Mouse (Mus musculus) hindbrain, embryonic 10.5 days (tissue): ENCODE measurements around the gene Klhdc10. TPM values are rescaled to one million over a fixed set of nuclear protein-coding genes. Genes with fewer than 3 reads are reported as not detected.

Experiments
- DNase-seq: peaks from one replicate; pipeline ENCODE4 v3.0.0-alpha.2; 2017; ENCODE audit warnings: low spot score
- H3K27ac ChIP-seq: fragments of 300-500 bp; sonication (generic); 2 replicates; pipeline ENCODE4 v1.5.1; 2016; ENCODE audit warnings: mild to moderate bottlenecking, moderate library complexity
- H3K27me3 ChIP-seq: fragments of 300-500 bp; sonication (generic); 2 replicates; pipeline ENCODE4 v1.6.1; 2016; ENCODE audit warnings: mild to moderate bottlenecking; ENCODE audit not compliant: poor library complexity, insufficient read depth, severe bottlenecking
- H3K36me3 ChIP-seq: fragments of 300-500 bp; sonication (generic); 2 replicates; pipeline ENCODE4 v1.6.1; 2016; ENCODE audit warnings: mild to moderate bottlenecking, moderate library complexity
- H3K4me1 ChIP-seq: fragments of 300-500 bp; sonication (generic); replicated peaks from 2 replicates; pipeline ENCODE4 v1.6.1; 2016; ENCODE audit warnings: mild to moderate bottlenecking
- H3K4me3 ChIP-seq: fragments of 300-500 bp; sonication (generic); 2 replicates; pipeline ENCODE4 v1.5.1; 2016; ENCODE audit warnings: mild to moderate bottlenecking, moderate library complexity
- H3K9me3 ChIP-seq: fragments of 300-500 bp; sonication (generic); 2 replicates; pipeline ENCODE4 v1.6.1; 2016; ENCODE audit warnings: mild to moderate bottlenecking, moderate library complexity
- WGBS: fragments of 180-500 bp; shearing (Covaris S2); methylation state at CpG from one replicate; pipeline ENCODE4 v1.1.7; 2016; 5-methylcytosine and 5-hydroxymethylcytosine counted together
- polyA plus RNA-seq: library from polyadenylated mRNA; unstranded; fragments of >200 nt; fragmentation: Nextera tagmentation; extraction: Ambion mirVana; gene quantifications from 2 replicates; pipeline ENCODE4 v1.2.1, GENCODE M21; 2016

Gene Klhdc10
- polyA plus RNA-seq: 26.1 and 29.2 TPM in 2 replicates

DNA sequence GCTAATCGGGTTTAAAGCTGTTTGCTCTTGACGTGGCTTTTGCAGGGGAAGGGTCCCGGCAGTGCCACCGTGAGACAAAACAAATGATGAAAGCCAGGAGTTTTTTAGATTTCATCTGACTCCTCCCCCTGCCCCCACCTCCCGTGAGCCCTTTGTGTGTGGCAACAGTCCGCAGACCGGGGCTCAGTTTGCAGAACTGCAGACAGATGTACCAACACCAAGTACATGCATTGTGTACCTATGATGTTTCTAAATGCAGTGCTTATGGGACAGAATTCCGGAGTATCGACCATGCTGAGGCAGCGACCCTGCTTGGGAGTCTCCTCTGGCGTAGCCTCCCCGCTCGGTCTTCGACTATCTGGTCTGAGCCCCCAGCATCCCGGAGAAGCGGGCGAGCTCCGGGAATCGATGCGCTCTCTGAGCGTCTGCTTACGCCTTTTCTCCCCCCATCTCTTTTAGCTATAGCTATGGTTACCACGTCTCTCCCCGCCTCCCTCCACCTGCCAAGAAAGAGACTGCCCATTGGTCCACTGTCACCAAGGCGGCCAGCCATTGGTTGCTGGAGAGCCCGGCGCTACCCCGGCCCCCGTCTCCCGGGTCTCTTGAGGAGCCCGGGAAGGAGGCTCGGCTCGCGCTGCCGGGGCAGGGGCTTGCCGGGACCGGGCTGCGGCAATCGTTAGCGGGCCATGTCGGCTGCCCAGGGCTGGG, at the start of gene Klhdc10:
TSS of gene Klhdc10 (plus strand) at position 561 of the 708 bp plus-strand sequence.
- H3K36me3 ChIP-seq: 0 out of 2 replicates have a peak, but pooled peaks cover under 1% of the 10 kb centered on the region
- H3K9me3 ChIP-seq: no peaks in the 10 kb centered on the region
- H3K27me3 ChIP-seq: no peaks in the 10 kb centered on the region
- under 1% methylated on average over 41 of the region's 41 CpGs for WGBS
- DNase-seq: peak; percentile 100
- H3K4me3 ChIP-seq: peak within 1 kb of the TSS; percentile 73
- peak within 1 kb of the TSS; percentile 94 for H3K27ac ChIP-seq
- H3K4me1 ChIP-seq: peaks cover 27% of the 10 kb centered on the region

- WGBS: 57% methylated on average over 8 of the region's 8 CpGs
- H3K4me3 ChIP-seq: no peak overlapping the region
- no peaks in the 10 kb centered on the region for H3K9me3 ChIP-seq
- no peaks in the 10 kb centered on the region for H3K36me3 ChIP-seq
- no peak overlapping the region for H3K27ac ChIP-seq
- H3K4me1 ChIP-seq: peaks cover 10% of the 10 kb centered on the region
- no peaks in the 10 kb centered on the region for H3K27me3 ChIP-seq
- no peak for DNase-seq
These were observed 48.9 kb upstream of the Klhdc10 start for GRCm38 (mm10) chr6:30352762-30353161.

DNA sequence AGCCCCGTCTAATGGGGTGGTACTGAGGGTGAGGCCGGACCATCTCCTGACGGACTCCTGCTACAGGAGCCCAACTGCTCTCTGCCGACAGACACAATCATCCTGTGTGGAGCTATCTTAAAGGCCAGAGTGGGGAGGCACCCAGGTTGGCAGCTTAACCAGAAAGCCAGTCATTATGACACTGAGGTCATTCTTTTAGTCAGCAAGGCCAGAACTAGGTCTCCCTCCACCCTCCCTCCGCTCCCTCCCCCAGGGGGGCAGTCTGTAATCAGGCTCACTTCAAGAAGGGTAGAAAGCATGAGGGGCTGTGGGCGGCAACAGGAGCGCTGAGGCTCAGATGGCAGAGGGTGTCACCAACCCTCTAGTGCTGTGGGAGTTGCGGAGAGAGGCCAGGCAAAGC, 48.0 kb upstream of the Klhdc10 start:
- no peak overlapping the region for H3K4me3 ChIP-seq
- whole genome bisulfite sequencing: 75% methylated on average over 8 of the region's 8 CpGs
- H3K9me3 ChIP-seq: no peaks in the 10 kb centered on the region
- H3K27me3 ChIP-seq: no peaks in the 10 kb centered on the region
- H3K4me1 ChIP-seq: peaks cover 10% of the 10 kb centered on the region
- no peaks in the 10 kb centered on the region for H3K36me3 ChIP-seq
- no peak for DNase-seq
- no peak overlapping the region for H3K27ac ChIP-seq

DNA sequence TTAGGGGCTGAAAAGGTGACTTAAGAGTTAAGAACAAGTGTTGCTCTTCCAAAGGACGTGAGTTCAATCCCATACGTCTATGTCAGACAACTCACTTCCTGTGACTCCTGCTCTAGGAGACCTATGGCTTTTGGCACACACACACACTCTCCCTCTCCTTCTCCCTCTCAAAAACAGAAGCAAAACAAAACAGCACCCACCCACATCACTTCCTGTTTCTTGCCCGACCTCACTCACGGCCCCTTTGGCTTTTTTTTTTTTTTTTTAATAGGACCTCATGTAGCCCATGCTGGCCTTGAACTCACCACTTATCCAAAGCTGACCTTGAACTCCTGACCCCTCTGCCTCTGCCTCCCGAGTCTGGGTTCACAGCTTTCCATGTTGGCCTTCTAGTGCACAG, 46.9 kb upstream of the Klhdc10 start:
- no peak overlapping the region for H3K27ac ChIP-seq
- H3K4me3 ChIP-seq: no peak overlapping the region
- no peaks in the 10 kb centered on the region for H3K36me3 ChIP-seq
- 71% methylated on average over 5 of the region's 5 CpGs for WGBS
- H3K4me1 ChIP-seq: peaks cover 10% of the 10 kb centered on the region
- no peak for DNase-seq
- H3K27me3 ChIP-seq: no peaks in the 10 kb centered on the region
- no peaks in the 10 kb centered on the region for H3K9me3 ChIP-seq

GRCm38 (mm10) chr6:30355701-30356100, 46.0 kb upstream of the Klhdc10 start:
- Histone ChIP-seq H3K27me3 (no peaks in the 10 kb centered on the region), H3K4me3 (no peak overlapping the region), H3K9me3 (no peaks in the 10 kb centered on the region), H3K27ac (no peak overlapping the region), H3K4me1 (peaks cover 10% of the 10 kb centered on the region), H3K36me3 (no peaks in the 10 kb centered on the region)
- no peak for DNase-seq
- 88% methylated on average over 8 of the region's 8 CpGs for WGBS

GRCm38 (mm10) chr6:30356161-30356560, 45.5 kb upstream of the Klhdc10 start:
- H3K4me1 ChIP-seq: peaks cover 10% of the 10 kb centered on the region
- no peak overlapping the region for H3K27ac ChIP-seq
- H3K36me3 ChIP-seq: no peaks in the 10 kb centered on the region
- H3K27me3 ChIP-seq: no peaks in the 10 kb centered on the region
- H3K4me3 ChIP-seq: no peak overlapping the region
- 87% methylated on average over 5 of the region's 5 CpGs for WGBS
- DNase-seq: no peak
- no peaks in the 10 kb centered on the region for H3K9me3 ChIP-seq

GRCm38 (mm10) chr6:30356680-30357079, 45.0 kb upstream of the Klhdc10 start:
- Histone ChIP-seq H3K27me3 (no peaks in the 10 kb centered on the region), H3K9me3 (no peaks in the 10 kb centered on the region), H3K27ac (no peak overlapping the region), H3K4me1 (peaks cover 10% of the 10 kb centered on the region), H3K36me3 (0 out of 2 replicates have a peak, but pooled peaks cover under 1% of the 10 kb centered on the region), H3K4me3 (no peak overlapping the region)
- DNase-seq: no peak
- WGBS: 88% methylated on average over 12 of the region's 12 CpGs

- H3K4me1 ChIP-seq: peaks cover 8% of the 10 kb centered on the region
- H3K4me3 ChIP-seq: no peak overlapping the region
- peak; percentile 79 for DNase-seq
- peaks cover 4% of the 10 kb centered on the region; the same call in 1 of the 2 replicates for H3K36me3 ChIP-seq
- WGBS: 25% methylated on average over 9 of the region's 9 CpGs
- no peak overlapping the region for H3K27ac ChIP-seq
- no peaks in the 10 kb centered on the region for H3K27me3 ChIP-seq
- H3K9me3 ChIP-seq: no peaks in the 10 kb centered on the region
These were observed 44.0 kb upstream of the Klhdc10 start for GRCm38 (mm10) chr6:30357561-30358177.

DNA sequence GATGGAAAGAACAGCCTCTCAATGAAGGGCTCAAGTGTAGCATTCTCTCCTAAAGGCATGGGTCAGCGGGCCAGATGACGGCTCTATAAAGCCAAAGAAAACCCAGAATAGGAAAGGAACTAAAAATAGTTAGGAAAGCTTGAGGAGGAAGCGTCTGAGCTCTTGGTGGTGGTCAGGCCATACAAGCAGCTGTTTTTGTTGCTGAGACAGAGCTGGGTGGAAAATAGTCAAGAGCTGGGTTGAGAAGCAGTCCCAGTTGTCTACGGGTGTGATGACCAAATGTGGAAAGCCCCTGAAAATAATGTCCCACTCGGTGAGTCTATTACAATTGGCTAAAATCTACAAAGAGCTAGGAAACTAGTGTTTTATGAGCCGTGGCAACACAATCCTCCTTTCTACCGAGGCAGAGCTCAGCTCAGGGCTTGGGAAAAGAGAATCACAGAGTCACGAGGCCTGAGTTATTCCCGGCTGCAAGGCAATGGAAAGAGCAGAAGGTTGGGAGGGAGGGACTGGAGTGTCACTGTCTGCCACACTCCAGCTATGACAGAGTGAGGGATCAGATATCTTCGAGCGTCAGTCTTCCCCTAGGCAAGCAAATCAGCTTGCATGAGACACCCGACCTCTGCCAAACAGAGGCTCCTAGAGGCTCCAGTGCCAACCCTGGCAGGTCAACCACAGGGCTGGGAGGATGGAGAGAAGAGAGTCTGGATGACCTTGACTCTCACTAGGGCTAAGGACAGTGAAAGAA, 41.7 kb upstream of the Klhdc10 start:
- WGBS: 75% methylated on average over 12 of the region's 12 CpGs

DNA sequence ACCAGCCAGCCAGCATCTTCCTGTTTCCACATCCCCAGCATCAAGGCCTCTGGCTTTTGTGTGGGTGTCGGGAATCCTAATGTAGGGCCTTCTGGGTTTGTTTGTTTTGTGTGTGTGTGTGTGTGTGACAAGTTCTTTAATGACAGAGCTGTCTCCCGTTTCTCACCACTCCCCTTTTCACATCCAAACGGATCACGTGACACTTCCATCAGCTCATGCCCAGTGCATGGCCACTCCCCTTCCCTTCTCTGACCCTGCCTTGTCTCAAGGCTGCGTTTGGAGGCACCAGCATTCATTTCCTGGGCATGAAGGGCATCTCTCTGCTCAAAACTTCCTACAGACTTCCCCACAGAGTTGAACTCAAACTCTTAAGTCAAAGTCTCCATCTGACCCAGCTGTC, 37.9 kb upstream of the Klhdc10 start:
- Histone ChIP-seq H3K36me3 (peaks cover 61% of the 10 kb centered on the region), H3K4me1 (no peaks in the 10 kb centered on the region), H3K9me3 (no peaks in the 10 kb centered on the region), H3K27ac (no peak overlapping the region), H3K27me3 (no peaks in the 10 kb centered on the region), H3K4me3 (no peak overlapping the region)
- 51% methylated on average over 5 of the region's 5 CpGs for WGBS
- no peak for DNase-seq

More for the DNA sequence above, 41.7 kb upstream of the Klhdc10 start:
- Histone ChIP-seq H3K9me3 (no peaks in the 10 kb centered on the region), H3K4me3 (no peak overlapping the region), H3K27me3 (no peaks in the 10 kb centered on the region), H3K27ac (no peak overlapping the region), H3K4me1 (no peaks in the 10 kb centered on the region), H3K36me3 (peaks cover 22% of the 10 kb centered on the region)
- DNase-seq: no peak

GRCm38 (mm10) chr6:30369291-30369690, 32.4 kb upstream of the Klhdc10 start:
- DNase-seq: no peak
- H3K36me3 ChIP-seq: peaks cover 99% of the 10 kb centered on the region
- 91% methylated on average over 3 of the region's 3 CpGs for WGBS
- no peaks in the 10 kb centered on the region for H3K27me3 ChIP-seq
- no peak overlapping the region for H3K27ac ChIP-seq
- no peak overlapping the region for H3K4me3 ChIP-seq
- H3K9me3 ChIP-seq: no peaks in the 10 kb centered on the region
- no peaks in the 10 kb centered on the region for H3K4me1 ChIP-seq

GRCm38 (mm10) chr6:30372627-30373369, 28.9 kb upstream of the Klhdc10 start:
- Histone ChIP-seq H3K4me3 (no peak overlapping the region), H3K4me1 (no peaks in the 10 kb centered on the region), H3K27ac (no peak overlapping the region), H3K27me3 (no peaks in the 10 kb centered on the region), H3K9me3 (no peaks in the 10 kb centered on the region), H3K36me3 (peaks cover 99% of the 10 kb centered on the region)
- WGBS: 94% methylated on average over 17 of the region's 17 CpGs
- DNase-seq: no peak
